Mouse (Mus musculus) spleen, adult 2 months (tissue): ENCODE measurements around the gene Dpp6.

Experiments used
- CTCF ChIP-seq: fragments of 200-500 bp; IDR thresholded peaks from 2 replicates; pipeline ENCODE4 v1.5.1; 2011; ENCODE audit warnings: mild to moderate bottlenecking, inconsistent platforms; ENCODE audit not compliant: insufficient read depth, insufficient read length, insufficient replicate concordance; ENCODE audit errors: extremely low read depth
- POLR2A ChIP-seq: fragments of 200-500 bp; IDR thresholded peaks from 2 replicates; pipeline ENCODE4 v1.6.1; 2011; ENCODE audit warnings: low read depth, low read length, inconsistent platforms

- TF ChIP-seq POLR2A (no peak), CTCF (no peak)
Observed at GRCm38 (mm10) chr5:27732288-27732868, 915.4 kb downstream of the Dpp6 start.
